Mouse (Mus musculus) B cell, adult 2 months (primary cell): ENCODE results near the gene Spata7.
"Not testable (repeated sequence)": the region's sequence is repeated elsewhere in the genome, so short reads cannot be mapped to it uniquely, and the experiment has no call there.

ENCODE experiments used
- DNase-seq, 2 experiments: peaks; one replicate each; pipeline ENCODE4 v3.0.0; 2022

The Spata7 gene

GRCm38 (mm10) chr12:98627392-98628259 lies at the start of gene Spata7:
TSS of gene Spata7 (plus strand) at chr12:98628157.
- DNase-seq = peak; percentile 85 to 87

GRCm38 (mm10) chr12:98585302-98585701 lies 42.7 kb upstream of the Spata7 start:
- DNase-seq = peak; percentile 65

- no peak for DNase-seq
Observed at GRCm38 (mm10) chr12:98588573-98588972, 39.4 kb upstream of the Spata7 start.

- DNase-seq = no peak
Observed at GRCm38 (mm10) chr12:98591016-98591415, 36.9 kb upstream of the Spata7 start.

GRCm38 (mm10) chr12:98600861-98601260 lies 27.1 kb upstream of the Spata7 start:
- DNase-seq = no peak

- peak in 1 of 2 experiments; percentile 18 for DNase-seq
Observed at GRCm38 (mm10) chr12:98602114-98602513, 25.8 kb upstream of the Spata7 start.

GRCm38 (mm10) chr12:98605264-98605663 lies 22.7 kb upstream of the Spata7 start:
- no peak for DNase-seq

- DNase-seq = peak; percentile 47 to 65
Observed at GRCm38 (mm10) chr12:98606595-98607290, 21.2 kb upstream of the Spata7 start.

GRCm38 (mm10) chr12:98610341-98610740 lies 17.6 kb upstream of the Spata7 start:
- DNase-seq = no peak

GRCm38 (mm10) chr12:98614910-98615508 lies 12.9 kb upstream of the Spata7 start:
- DNase-seq = no peak

GRCm38 (mm10) chr12:98615746-98616145 lies 12.2 kb upstream of the Spata7 start:
- peak; percentile 36 to 53 for DNase-seq

GRCm38 (mm10) chr12:98619496-98619895 lies 8.5 kb upstream of the Spata7 start:
- DNase-seq = no peak

- not testable (repeated sequence) for DNase-seq
Observed at GRCm38 (mm10) chr12:98620922-98621321, 7.0 kb upstream of the Spata7 start.

- not testable (repeated sequence) for DNase-seq
Observed at GRCm38 (mm10) chr12:98623266-98623665, 4.7 kb upstream of the Spata7 start.

GRCm38 (mm10) chr12:98628260-98628970 lies 458 bp downstream of the Spata7 start:
- no peak for DNase-seq

- DNase-seq = no peak
Observed at GRCm38 (mm10) chr12:98644852-98645251, 16.9 kb downstream of the Spata7 start.

- DNase-seq = no peak
Observed at GRCm38 (mm10) chr12:98656873-98657272, 28.9 kb downstream of the Spata7 start.

GRCm38 (mm10) chr12:98662617-98663016 lies 34.7 kb downstream of the Spata7 start:
- DNase-seq = no peak

- no peak for DNase-seq
Observed at GRCm38 (mm10) chr12:98668132-98668814, 40.3 kb downstream of the Spata7 start.

GRCm38 (mm10) chr12:98669086-98669485 lies 41.1 kb downstream of the Spata7 start:
- no peak for DNase-seq

- no peak for DNase-seq
Observed at GRCm38 (mm10) chr12:98669864-98670263, 41.9 kb downstream of the Spata7 start.

- DNase-seq = no peak
Observed at GRCm38 (mm10) chr12:98670429-98670828, 42.5 kb downstream of the Spata7 start.
